Mouse (Mus musculus): ENCODE data around the gene Glp2r. TPM values are rescaled to one million over a fixed set of nuclear protein-coding genes. Genes with fewer than 3 reads are reported as not detected.

Glp2r gene
- polyA plus RNA-seq, 1 experiment: not detected

GRCm38 (mm10) chr11:67622340-67622739, 148.6 kb downstream of the Glp2r start:
- Histone ChIP-seq H3K4me3 (ENCODE audit: insufficient read depth, poor library complexity, severe bottlenecking) (no peak overlapping the region), H3ac (ENCODE audit: control insufficient read depth, insufficient read length, low read depth) (no peak overlapping the region), H3K79me2 (ENCODE audit: control insufficient read depth, insufficient read depth) (no peaks in the 10 kb centered on the region), H3K36me3 (ENCODE audit: control insufficient read depth, insufficient read depth) (no peaks in the 10 kb centered on the region), H3K27me3 (ENCODE audit: control insufficient read depth, insufficient read depth, insufficient read length) (peaks cover 4% of the 10 kb centered on the region), H3K79me3 (ENCODE audit: low read depth) (no peaks in the 10 kb centered on the region)
- TF ChIP-seq MAX (IDR thresholded peaks at IDR 0.05): no peak
- TF ChIP-seq MYOD1 (IDR thresholded peaks at IDR 0.05; ENCODE audit: control insufficient read depth, insufficient read length, low read depth): no peak
- no peak for TF ChIP-seq CTCF (IDR thresholded peaks at IDR 0.05; ENCODE audit: control insufficient read depth, insufficient read depth, insufficient read length)
- TF ChIP-seq MYOG (IDR thresholded peaks at IDR 0.05; ENCODE audit: control insufficient read depth, extremely low read depth, insufficient read length): no peak
- TF ChIP-seq CEBPB (IDR thresholded peaks at IDR 0.05; ENCODE audit: low read depth): no peak
- no peak for TF ChIP-seq USF1 (IDR thresholded peaks at IDR 0.05; ENCODE audit: low read depth)
- no peak for TF ChIP-seq FOSL1 (IDR thresholded peaks at IDR 0.05; ENCODE audit: insufficient read depth, low read length, poor library complexity, severe bottlenecking)

- Histone ChIP-seq H3K79me3 (ENCODE audit: low read depth) (no peaks in the 10 kb centered on the region), H3K4me3 (ENCODE audit: insufficient read depth, poor library complexity, severe bottlenecking) (no peak overlapping the region), H3K27me3 (ENCODE audit: control insufficient read depth, insufficient read depth, insufficient read length) (peaks cover 4% of the 10 kb centered on the region), H3ac (ENCODE audit: control insufficient read depth, insufficient read length, low read depth) (no peak overlapping the region), H3K79me2 (ENCODE audit: control insufficient read depth, insufficient read depth) (no peaks in the 10 kb centered on the region), H3K36me3 (ENCODE audit: control insufficient read depth, insufficient read depth) (no peaks in the 10 kb centered on the region)
- TF ChIP-seq CEBPB (IDR thresholded peaks at IDR 0.05; ENCODE audit: low read depth): no peak
- no peak for TF ChIP-seq MAX (IDR thresholded peaks at IDR 0.05)
- TF ChIP-seq MYOG (IDR thresholded peaks at IDR 0.05; ENCODE audit: control insufficient read depth, extremely low read depth, insufficient read length): no peak
- no peak for TF ChIP-seq CTCF (IDR thresholded peaks at IDR 0.05; ENCODE audit: control insufficient read depth, insufficient read depth, insufficient read length)
- TF ChIP-seq MYOD1 (IDR thresholded peaks at IDR 0.05; ENCODE audit: control insufficient read depth, insufficient read length, low read depth): no peak
- TF ChIP-seq FOSL1 (IDR thresholded peaks at IDR 0.05; ENCODE audit: insufficient read depth, low read length, poor library complexity, severe bottlenecking): no peak
- TF ChIP-seq USF1 (IDR thresholded peaks at IDR 0.05; ENCODE audit: low read depth): no peak
Measured at GRCm38 (mm10) chr11:67616557-67617239, 154.3 kb downstream of the Glp2r start.

DNA sequence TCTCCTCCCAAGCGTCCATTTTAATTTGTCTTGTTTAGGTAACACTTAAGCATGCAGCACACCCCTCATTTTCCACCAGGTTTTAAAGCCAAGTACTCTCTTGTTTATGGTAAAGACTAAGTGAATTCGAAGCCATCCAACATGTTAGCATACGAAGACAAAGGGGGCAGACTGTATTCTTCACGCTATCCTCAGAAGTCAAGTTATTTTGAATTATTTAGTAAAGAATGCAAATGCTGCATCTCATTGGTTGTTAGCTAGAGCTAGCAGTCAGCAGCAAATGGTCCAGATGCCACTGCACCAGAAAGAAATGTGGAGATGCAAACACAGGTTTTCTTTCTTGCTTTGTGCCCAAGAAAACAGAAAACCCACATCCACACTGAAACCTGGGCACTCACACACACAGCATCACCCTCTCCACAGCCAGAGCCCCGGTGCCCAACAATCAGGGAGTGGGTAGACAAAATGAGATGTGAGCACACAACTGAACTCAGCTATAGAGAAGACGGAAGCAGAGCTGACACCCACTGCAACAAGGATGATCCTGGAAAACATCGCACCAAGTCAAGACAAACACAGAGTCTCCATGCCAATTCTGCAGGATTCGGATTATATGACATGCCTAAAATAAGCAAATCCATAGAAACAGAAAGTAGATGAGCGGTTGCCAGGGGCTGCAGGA, 158.7 kb downstream of the Glp2r start:
- no peaks in the 10 kb centered on the region for H3K79me2 ChIP-seq (ENCODE audit: control insufficient read depth, insufficient read depth)
- no peaks in the 10 kb centered on the region for H3K79me3 ChIP-seq (ENCODE audit: low read depth)
- no peaks in the 10 kb centered on the region for H3K36me3 ChIP-seq (ENCODE audit: control insufficient read depth, insufficient read depth)
- no peak for TF ChIP-seq MAX (IDR thresholded peaks at IDR 0.05)
- TF ChIP-seq FOSL1 (IDR thresholded peaks at IDR 0.05; ENCODE audit: insufficient read depth, low read length, poor library complexity, severe bottlenecking): no peak
- TF ChIP-seq CTCF (IDR thresholded peaks at IDR 0.05; ENCODE audit: control insufficient read depth, insufficient read depth, insufficient read length): no peak
- no peak overlapping the region for H3K4me3 ChIP-seq (ENCODE audit: insufficient read depth, poor library complexity, severe bottlenecking)
- H3K27me3 ChIP-seq (ENCODE audit: control insufficient read depth, insufficient read depth, insufficient read length): no peaks in the 10 kb centered on the region
- H3ac ChIP-seq (ENCODE audit: control insufficient read depth, insufficient read length, low read depth): no peak overlapping the region

Other genes with a start within 250 kb of the Glp2r start
- not detected for gene Rcvrn, start 75.8 kb downstream of the Glp2r start, polyA plus RNA-seq (2012; fragmentation: generic; extraction: Trizol)
- gene Gsg1l2, start 3.5 kb upstream of the Glp2r start, polyA plus RNA-seq (2012; fragmentation: generic; extraction: Trizol): not detected
- 0.08 TPM for gene Dhrs7c, start 27.0 kb upstream of the Glp2r start, polyA plus RNA-seq (2012; fragmentation: generic; extraction: Trizol)
- gene Usp43, start 151.0 kb upstream of the Glp2r start, polyA plus RNA-seq (2012; fragmentation: generic; extraction: Trizol): 3.4 TPM
- gene Cfap52, start 194.5 kb upstream of the Glp2r start, polyA plus RNA-seq (2012; fragmentation: generic; extraction: Trizol): 0.04 TPM
- 15.9 TPM for gene Stx8, start 195.0 kb upstream of the Glp2r start, polyA plus RNA-seq (2012; fragmentation: generic; extraction: Trizol)

Data from C2C12 (cell line).